Mouse (Mus musculus) erythroid progenitor cell, adult 5-6 weeks (primary cell): ENCODE measurements around the gene Adpgk. TPM values are rescaled to one million over a fixed set of nuclear protein-coding genes. Genes with fewer than 3 reads are reported as not detected.
"Not testable (repeated sequence)": the region's sequence is repeated elsewhere in the genome, so short reads cannot be mapped to it uniquely, and the experiment has no call there.

Source experiments
- ATAC-seq: replicated peaks from 2 replicates; pipeline ENCODE4 v1.8.0; 2016; ENCODE audit warnings: moderate number of reproducible peaks, mild to moderate bottlenecking, moderate TSS enrichment, inconsistent platforms; ENCODE audit not compliant: poor library complexity, low FRiP score, severe bottlenecking
- total RNA-seq, 2 experiments: library from RNA; stranded (forward) in 1 of 2; stranded (reverse) in 1 of 2; fragments of 150-400 nt in 1 of 2; fragments of 186-747, 209-891 nt in 1 of 2; gene quantifications; 2 replicates each; pipeline versions ENCODE4 v1.2.3 to v1.2.4; 2015 to 2017; ENCODE audit warnings: low replicate concordance in 2 of 2

Gene Adpgk
- total RNA-seq, 2 experiments from 2014 or later = 57.7 to 79.6 TPM

- not testable (repeated sequence) for ATAC-seq
Observed at GRCm38 (mm10) chr9:59358041-59358440, 66.7 kb downstream of the Adpgk start.

- not testable (repeated sequence) for ATAC-seq
Observed at GRCm38 (mm10) chr9:59360487-59360886, 69.1 kb downstream of the Adpgk start.

- ATAC-seq = no peak
Observed at GRCm38 (mm10) chr9:59369220-59369619, 77.9 kb downstream of the Adpgk start.

- no peak for ATAC-seq
Observed at GRCm38 (mm10) chr9:59369646-59370045, 78.3 kb downstream of the Adpgk start.

Other genes starting within 250 kb of the Adpgk start
- 5.9 TPM in 1 of 2 replicates, not detected in the other for gene Bbs4, start 62.0 kb downstream of the Adpgk start, total RNA-seq (2015; ENCODE audit: low replicate concordance)
- 0.45 and 0.64 TPM in 2 replicates for gene Bbs4, start 62.0 kb downstream of the Adpgk start, total RNA-seq (2017; ENCODE audit: low replicate concordance)
- gene Arih1, start 195.1 kb downstream of the Adpgk start, total RNA-seq (2015; ENCODE audit: low replicate concordance) = 59.1 and 63.7 TPM in 2 replicates
- gene Arih1, start 195.1 kb downstream of the Adpgk start, total RNA-seq (2017; ENCODE audit: low replicate concordance) = 88.5 and 98.1 TPM in 2 replicates
- gene Hexa, start 248.0 kb downstream of the Adpgk start, total RNA-seq (2015; ENCODE audit: low replicate concordance) = 19.7 and 23.4 TPM in 2 replicates
- gene Hexa, start 248.0 kb downstream of the Adpgk start, total RNA-seq (2017; ENCODE audit: low replicate concordance) = 24.5 and 28.0 TPM in 2 replicates
- gene Tmem202, start 248.3 kb downstream of the Adpgk start, total RNA-seq (2015; ENCODE audit: low replicate concordance) = 3.6 TPM in 1 of 2 replicates, not detected in the other
- gene Tmem202, start 248.3 kb downstream of the Adpgk start, total RNA-seq (2017; ENCODE audit: low replicate concordance) = not detected in 2 replicates